Mouse (Mus musculus) lung, postnatal 25 days (tissue): ENCODE data around the gene Samt3.

Source experiments
- DNase-seq: peaks from one replicate; pipeline ENCODE4 v3.0.0; 2022; ENCODE audit warnings: low spot score

Samt3 gene

GRCm38 (mm10) chrX:86043899-86044298, at the start of gene Samt3:
Gene Samt3 (plus strand): TSS chrX:86044199.
- no peak for DNase-seq

GRCm38 (mm10) chrX:86016591-86016990, 27.4 kb upstream of the Samt3 start:
- no peak for DNase-seq

GRCm38 (mm10) chrX:86088672-86089071, 44.7 kb downstream of the Samt3 start:
- no peak for DNase-seq
